Mouse (Mus musculus): ENCODE data around the gene Angel2.

GRCm38 (mm10) chr1:190989437-190990082 is 64.6 kb downstream of the Angel2 start:
- peak; percentile 37 to 58 (median 58) for TF ChIP-seq CTCF (IDR thresholded peaks at IDR 0.05 in 2 of 3, conservative IDR thresholded peaks at IDR 0.05 in 1 of 3; ENCODE audit: control insufficient read depth in 1 of 3, insufficient read depth in 1 of 3, low read depth in 2 of 3, low read length in 3 of 3, poor library complexity in 1 of 3, severe bottlenecking in 1 of 3)
- no peak for TF ChIP-seq ETS1 (IDR thresholded peaks at IDR 0.05; ENCODE audit: low read depth, low read length)
- TF ChIP-seq E2F4 (IDR thresholded peaks at IDR 0.05; ENCODE audit: borderline replicate concordance, low read depth, low read length), result no peak
- TF ChIP-seq NRF1 (IDR thresholded peaks at IDR 0.05; ENCODE audit: insufficient read depth, low read depth, low read length, poor library complexity, severe bottlenecking), result no peak
- TF ChIP-seq ZKSCAN1 (IDR thresholded peaks at IDR 0.05; ENCODE audit: low read depth, low read length), result no peak
- TF ChIP-seq POLR2A (IDR thresholded peaks at IDR 0.05; ENCODE audit: control insufficient read depth in 1 of 2, insufficient read depth in 1 of 2, low read depth in 1 of 2, low read length in 2 of 2, poor library complexity in 1 of 2), result no peak

Measured in MEL (cell line).